Mouse (Mus musculus): Measurements from ENCODE around the gene Tmem100.

DNA sequence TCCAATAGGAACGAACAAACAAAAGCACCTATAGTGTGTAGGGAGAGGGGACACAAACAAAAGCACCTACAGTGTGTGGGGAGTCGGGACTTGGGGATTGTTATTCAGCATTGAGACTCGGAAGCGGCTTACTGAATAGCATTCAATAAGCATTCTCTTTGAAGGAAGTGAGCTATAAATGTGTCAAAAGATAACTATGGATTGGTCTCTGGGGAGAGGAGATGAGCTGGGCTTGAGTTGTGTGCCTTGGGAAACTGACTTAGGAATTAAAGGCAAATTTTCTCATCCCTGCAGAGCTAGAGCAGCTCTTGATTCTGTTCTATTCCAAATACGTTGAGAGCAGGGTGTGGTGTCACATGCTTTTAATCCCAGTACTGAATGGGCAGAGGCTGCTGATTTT, 54.0 kb downstream of the Tmem100 start:
- TF ChIP-seq CTCF (IDR thresholded peaks at IDR 0.05), result no peak
- no peak for TF ChIP-seq EP300 (IDR thresholded peaks at IDR 0.05; ENCODE audit: insufficient read depth, low read depth, low read length)
